Mouse (Mus musculus): Measurements from ENCODE around the gene Tprn. TPM values are rescaled to one million over a fixed set of nuclear protein-coding genes. Genes with fewer than 3 reads are reported as not detected.

The Tprn gene
- polyA plus RNA-seq, 1 experiment, result 17.1 TPM

GRCm38 (mm10) chr2:25297093-25297492, 34.7 kb downstream of the Tprn start:
- TF ChIP-seq POLR2A (IDR thresholded peaks at IDR 0.05; ENCODE audit: low read depth, low read length) (no peak), CTCF (IDR thresholded peaks at IDR 0.05; ENCODE audit: extremely low read depth, insufficient read depth, insufficient read length, insufficient replicate concordance) (no peak)
- 74% methylated on average over 8 of the region's 8 CpGs for WGBS
- Histone ChIP-seq H3K36me3 (ENCODE audit: control insufficient read depth, insufficient read depth, low read length) (no peaks in the 10 kb centered on the region), H3K27ac (ENCODE audit: insufficient read depth, low read length) (no peak overlapping the region), H3K4me3 (ENCODE audit: extremely low read depth, insufficient read depth, insufficient read length) (no peak overlapping the region), H3K27me3 (ENCODE audit: control insufficient read depth, insufficient read depth, low read length) (peaks cover 4% of the 10 kb centered on the region; the same call in 1 of the 2 replicates), H3K4me1 (ENCODE audit: control insufficient read depth, insufficient read depth, insufficient read length) (0 out of 2 replicates have a peak, but pooled peaks cover under 1% of the 10 kb centered on the region)
- no peak for DNase-seq (ENCODE audit: low read depth in 1 of 2, low spot score in 2 of 2)

GRCm38 (mm10) chr2:25298046-25298445, 35.6 kb downstream of the Tprn start:
- no peak for DNase-seq (ENCODE audit: low read depth in 1 of 2, low spot score in 2 of 2)
- H3K27ac ChIP-seq (ENCODE audit: insufficient read depth, low read length), result no peak overlapping the region
- no peaks in the 10 kb centered on the region for H3K4me1 ChIP-seq (ENCODE audit: control insufficient read depth, insufficient read depth, insufficient read length)
- TF ChIP-seq POLR2A (IDR thresholded peaks at IDR 0.05; ENCODE audit: low read depth, low read length), result no peak
- TF ChIP-seq CTCF (IDR thresholded peaks at IDR 0.05; ENCODE audit: extremely low read depth, insufficient read depth, insufficient read length, insufficient replicate concordance), result no peak
- H3K27me3 ChIP-seq (ENCODE audit: control insufficient read depth, insufficient read depth, low read length), result no peaks in the 10 kb centered on the region
- 76% methylated on average over 10 of the region's 10 CpGs for WGBS
- no peaks in the 10 kb centered on the region for H3K36me3 ChIP-seq (ENCODE audit: control insufficient read depth, insufficient read depth, low read length)
- H3K4me3 ChIP-seq (ENCODE audit: extremely low read depth, insufficient read depth, insufficient read length), result no peak overlapping the region

- Histone ChIP-seq H3K4me3 (ENCODE audit: extremely low read depth, insufficient read depth, insufficient read length) (no peak overlapping the region), H3K4me1 (ENCODE audit: control insufficient read depth, insufficient read depth, insufficient read length) (no peaks in the 10 kb centered on the region; the same call in 1 of the 2 replicates), H3K27ac (ENCODE audit: insufficient read depth, low read length) (no peak overlapping the region), H3K36me3 (ENCODE audit: control insufficient read depth, insufficient read depth, low read length) (no peaks in the 10 kb centered on the region), H3K27me3 (ENCODE audit: control insufficient read depth, insufficient read depth, low read length) (peaks cover 3% of the 10 kb centered on the region; the same call in 1 of the 2 replicates)
- DNase-seq (ENCODE audit: low read depth in 1 of 2, low spot score in 2 of 2), result no peak
- no peak for TF ChIP-seq CTCF (IDR thresholded peaks at IDR 0.05; ENCODE audit: extremely low read depth, insufficient read depth, insufficient read length, insufficient replicate concordance)
- TF ChIP-seq POLR2A (IDR thresholded peaks at IDR 0.05; ENCODE audit: low read depth, low read length), result no peak
- 77% methylated on average over 3 of the region's 3 CpGs for WGBS
Observed at GRCm38 (mm10) chr2:25303452-25303851, 41.0 kb downstream of the Tprn start.

GRCm38 (mm10) chr2:25303931-25304656, 41.7 kb downstream of the Tprn start:
- 67% methylated on average over 7 of the region's 7 CpGs for WGBS
- no peak for DNase-seq (ENCODE audit: low read depth in 1 of 2, low spot score in 2 of 2)
- no peak for TF ChIP-seq POLR2A (IDR thresholded peaks at IDR 0.05; ENCODE audit: low read depth, low read length)
- TF ChIP-seq CTCF (IDR thresholded peaks at IDR 0.05; ENCODE audit: extremely low read depth, insufficient read depth, insufficient read length, insufficient replicate concordance), result no peak
- no peak overlapping the region for H3K4me3 ChIP-seq (ENCODE audit: extremely low read depth, insufficient read depth, insufficient read length)
- no peaks in the 10 kb centered on the region for H3K36me3 ChIP-seq (ENCODE audit: control insufficient read depth, insufficient read depth, low read length)
- no peaks in the 10 kb centered on the region; the same call in 1 of the 2 replicates for H3K4me1 ChIP-seq (ENCODE audit: control insufficient read depth, insufficient read depth, insufficient read length)
- H3K27me3 ChIP-seq (ENCODE audit: control insufficient read depth, insufficient read depth, low read length), result peaks cover 3% of the 10 kb centered on the region; the same call in 1 of the 2 replicates
- no peak overlapping the region for H3K27ac ChIP-seq (ENCODE audit: insufficient read depth, low read length)

- no peak for DNase-seq (ENCODE audit: low read depth in 1 of 2, low spot score in 2 of 2)
- H3K27me3 ChIP-seq (ENCODE audit: control insufficient read depth, insufficient read depth, low read length), result peaks cover 3% of the 10 kb centered on the region; the same call in 1 of the 2 replicates
- H3K4me3 ChIP-seq (ENCODE audit: extremely low read depth, insufficient read depth, insufficient read length), result peak overlapping the region; percentile 40; the same call in 1 of the 2 replicates
- no peak overlapping the region for H3K27ac ChIP-seq (ENCODE audit: insufficient read depth, low read length)
- H3K36me3 ChIP-seq (ENCODE audit: control insufficient read depth, insufficient read depth, low read length), result no peaks in the 10 kb centered on the region
- no peaks in the 10 kb centered on the region; the same call in 1 of the 2 replicates for H3K4me1 ChIP-seq (ENCODE audit: control insufficient read depth, insufficient read depth, insufficient read length)
- TF ChIP-seq CTCF (IDR thresholded peaks at IDR 0.05; ENCODE audit: extremely low read depth, insufficient read depth, insufficient read length, insufficient replicate concordance) (no peak), POLR2A (IDR thresholded peaks at IDR 0.05; ENCODE audit: low read depth, low read length) (no peak)
- WGBS, result 2% methylated on average over 45 of the region's 45 CpGs
Observed at GRCm38 (mm10) chr2:25304657-25305541, 42.5 kb downstream of the Tprn start.

- TF ChIP-seq CTCF (IDR thresholded peaks at IDR 0.05; ENCODE audit: extremely low read depth, insufficient read depth, insufficient read length, insufficient replicate concordance), result no peak
- TF ChIP-seq POLR2A (IDR thresholded peaks at IDR 0.05; ENCODE audit: low read depth, low read length), result no peak
- 50% methylated on average over 14 of the region's 14 CpGs for WGBS
- Histone ChIP-seq H3K36me3 (ENCODE audit: control insufficient read depth, insufficient read depth, low read length) (no peaks in the 10 kb centered on the region), H3K4me1 (ENCODE audit: control insufficient read depth, insufficient read depth, insufficient read length) (no peaks in the 10 kb centered on the region; the same call in 1 of the 2 replicates), H3K27me3 (ENCODE audit: control insufficient read depth, insufficient read depth, low read length) (peaks cover 5% of the 10 kb centered on the region; the same call in 1 of the 2 replicates), H3K27ac (ENCODE audit: insufficient read depth, low read length) (no peak overlapping the region), H3K4me3 (ENCODE audit: extremely low read depth, insufficient read depth, insufficient read length) (no peak overlapping the region)
- DNase-seq (ENCODE audit: low read depth in 1 of 2, low spot score in 2 of 2), result no peak
Observed at GRCm38 (mm10) chr2:25305587-25306359, 43.4 kb downstream of the Tprn start.
